Mouse (Mus musculus) ES-Bruce4 (cell line): ENCODE data around the gene Rab11fip3.

Experiments
- CTCF ChIP-seq: IDR thresholded peaks from one replicate; pipeline ENCODE4 v1.8.1; 2011; ENCODE audit warnings: low read depth, low read length
- EP300 ChIP-seq: IDR thresholded peaks from 2 replicates; pipeline ENCODE4 v1.6.1; 2011; ENCODE audit warnings: low read depth, low read length; ENCODE audit not compliant: insufficient read depth
- POLR2A ChIP-seq: IDR thresholded peaks from one replicate; pipeline ENCODE4 v1.8.1; 2011; ENCODE audit warnings: low read length; ENCODE audit not compliant: insufficient read depth

DNA sequence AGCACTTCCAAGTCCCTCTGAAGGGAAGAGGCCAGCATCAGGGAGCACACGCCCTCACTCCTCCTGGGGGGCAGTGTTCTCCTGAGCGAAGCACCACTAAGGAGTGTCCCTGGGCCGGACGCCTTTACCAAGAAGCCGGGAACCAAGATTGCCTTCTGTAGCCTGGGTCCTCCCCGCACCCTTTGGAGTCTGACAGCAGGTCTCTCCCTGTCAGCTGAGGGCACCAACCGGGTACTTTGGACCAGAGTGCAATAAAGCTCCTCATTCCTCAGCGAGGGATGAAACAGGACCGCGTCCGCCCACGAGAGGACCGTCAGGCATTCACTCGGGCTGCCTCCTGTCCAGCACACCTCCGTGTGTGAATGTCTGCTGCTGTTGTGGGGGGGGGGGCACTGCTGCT lies 64.6 kb downstream of the Rab11fip3 start:
- TF ChIP-seq CTCF (no peak), POLR2A (no peak), EP300 (no peak)
